Comparison of ENCODE assay signal across 8 mouse cellular contexts in genomic region chr6:71909384-71909783, GRCm38 (mm10). TPM values are rescaled to one million over a fixed set of nuclear protein-coding genes. Genes with fewer than 3 reads are reported as not detected.
DNase-seq lines count a peak whose midpoint lies in the region; ATAC-seq and TF ChIP-seq lines count a peak whose summit lies in the region.

No protein-coding gene starts in this region.

- no peaks in the 10 kb centered on the region; the same call in 1 of the 2 replicates for H3K4me1 ChIP-seq in spleen, adult 2 months (ENCODE audit: control insufficient read depth, insufficient read depth, insufficient read length)
- peaks cover 29% of the 10 kb centered on the region for H3K4me1 ChIP-seq in liver, embryonic 11.5 days (replicated peaks; ENCODE audit: control insufficient read depth, insufficient read depth, low read length)
- H3K4me1 ChIP-seq in stomach, postnatal 0 days (replicated peaks; ENCODE audit: control insufficient read depth, insufficient read depth), result no peaks in the 10 kb centered on the region

- no peaks in the 10 kb centered on the region for H3K9me3 ChIP-seq in liver, embryonic 11.5 days (ENCODE audit: control insufficient read depth, low read length)
- no peaks in the 10 kb centered on the region for H3K9me3 ChIP-seq in stomach, postnatal 0 days (ENCODE audit: control insufficient read depth, low read length)

- TF ChIP-seq EP300 in stomach, postnatal 0 days (optimal IDR thresholded peaks at IDR 0.05), result no peak

- H3K9ac ChIP-seq in liver, embryonic 11.5 days (ENCODE audit: low read depth, low read length), result peak overlapping the region; percentile 89
- H3K9ac ChIP-seq in stomach, postnatal 0 days (ENCODE audit: low read length), result no peak overlapping the region

- peak overlapping the region; percentile 98 for H3K4me3 ChIP-seq in spleen, adult 2 months (ENCODE audit: extremely low read depth, insufficient read depth, insufficient read length)
- peak overlapping the region; percentile 85 for H3K4me3 ChIP-seq in liver, embryonic 11.5 days (ENCODE audit: low read depth, low read length)
- H3K4me3 ChIP-seq in stomach, postnatal 0 days (ENCODE audit: low read depth, low read length), result peak overlapping the region; percentile 84

- peak; percentile 6 for DNase-seq in embryo, embryonic 10 days (ENCODE audit: low spot score)
- no peak for DNase-seq in embryo, embryonic 11 days
- DNase-seq in spleen, adult 2 months (ENCODE audit: low read depth in 1 of 2, low spot score in 2 of 2), result no peak
- DNase-seq in spleen, adult 18-20 months, result no peak
- no peak for DNase-seq in liver, embryonic 11.5 days (ENCODE audit: low spot score)
- no peak for DNase-seq in stomach, postnatal 0 days (ENCODE audit: low spot score)
- no peak for DNase-seq in ovary, postnatal 10 days (ENCODE audit: low spot score)
- no peak for DNase-seq in spleen, postnatal 14 days (ENCODE audit: low spot score in 2 of 2)

- no peak for ATAC-seq in liver, embryonic 11.5 days (replicated peaks; ENCODE audit: low FRiP score)
- ATAC-seq in stomach, postnatal 0 days (ENCODE audit: low FRiP score, low TSS enrichment), result no peak

- H3K4me2 ChIP-seq in liver, embryonic 11.5 days, result peak overlapping the region; percentile 81
- peak overlapping the region; percentile 67 for H3K4me2 ChIP-seq in stomach, postnatal 0 days (replicated peaks; ENCODE audit: low read depth)

- 22% methylated on average over 10 of the region's 10 CpGs for WGBS in spleen, adult 2 months
- 22% methylated on average over 10 of the region's 10 CpGs for WGBS in liver, embryonic 11.5 days
- 16% methylated on average over 10 of the region's 10 CpGs for WGBS in stomach, postnatal 0 days

- H3K27ac ChIP-seq in spleen, adult 2 months (ENCODE audit: insufficient read depth, low read length), result no peak overlapping the region
- peak overlapping the region; percentile 32 for H3K27ac ChIP-seq in liver, embryonic 11.5 days (ENCODE audit: low read depth, low read length)
- H3K27ac ChIP-seq in stomach, postnatal 0 days (replicated peaks), result no peak overlapping the region

- H3K36me3 ChIP-seq in spleen, adult 2 months (ENCODE audit: control insufficient read depth, insufficient read depth, low read length), result peaks cover 8% of the 10 kb centered on the region
- H3K36me3 ChIP-seq in liver, embryonic 11.5 days (ENCODE audit: control insufficient read depth, insufficient read depth, low read length), result peaks cover 14% of the 10 kb centered on the region
- H3K36me3 ChIP-seq in stomach, postnatal 0 days (ENCODE audit: control insufficient read depth, insufficient read depth, low read length), result no peaks in the 10 kb centered on the region

- no peak for TF ChIP-seq POLR2A in spleen, adult 2 months (IDR thresholded peaks at IDR 0.05; ENCODE audit: low read depth, low read length)

- no peaks in the 10 kb centered on the region for H3K27me3 ChIP-seq in spleen, adult 2 months (ENCODE audit: control insufficient read depth, insufficient read depth, low read length)
- H3K27me3 ChIP-seq in liver, embryonic 11.5 days (replicated peaks; ENCODE audit: control insufficient read depth, insufficient read depth, low read length), result no peaks in the 10 kb centered on the region
- H3K27me3 ChIP-seq in stomach, postnatal 0 days (ENCODE audit: control insufficient read depth, insufficient read depth, low read length), result no peaks in the 10 kb centered on the region

- TF ChIP-seq CTCF in spleen, adult 2 months (IDR thresholded peaks at IDR 0.05; ENCODE audit: extremely low read depth, insufficient read depth, insufficient read length, insufficient replicate concordance), result no peak
- no peak for TF ChIP-seq CTCF in stomach, postnatal 0 days (IDR thresholded peaks at IDR 0.05; ENCODE audit: low read depth)

RNA-seq across cellular contexts. Expression of gene Polr1a, which starts 0.5 kb away (rescaled TPM):
- polyA plus RNA-seq in spleen, adult 2 months (2012; rRNA removed), result 16.3 TPM in 2 replicates
- polyA plus RNA-seq in liver, embryonic 11.5 days (2014; fragmentation: Nextera tagmentation; extraction: Ambion mirVana), result 45.7 and 52.4 TPM in 2 replicates
- polyA plus RNA-seq in stomach, postnatal 0 days (2015; fragmentation: Nextera tagmentation; extraction: Ambion mirVana), result 8.4 and 9.8 TPM in 2 replicates

RNA-seq across cellular contexts. Expression of gene Ptcd3, which starts 0.8 kb away (rescaled TPM):
- 6.6 and 8.9 TPM in 2 replicates for polyA plus RNA-seq in spleen, adult 2 months (2012; rRNA removed)
- polyA plus RNA-seq in liver, embryonic 11.5 days (2014; fragmentation: Nextera tagmentation; extraction: Ambion mirVana), result 151 and 174 TPM in 2 replicates
- 31.1 and 32.4 TPM in 2 replicates for polyA plus RNA-seq in stomach, postnatal 0 days (2015; fragmentation: Nextera tagmentation; extraction: Ambion mirVana)
